Mouse (Mus musculus) R1 (cell line): ENCODE data around the gene Cth.

Experiments
- DNase-seq: peaks from one replicate; pipeline ENCODE4 v3.0.0-alpha.2; 2018; ENCODE audit warnings: low read depth, low spot score

Gene Cth

GRCm38 (mm10) chr3:157912155-157912554, 12.7 kb downstream of the Cth start:
- no peak for DNase-seq

DNA sequence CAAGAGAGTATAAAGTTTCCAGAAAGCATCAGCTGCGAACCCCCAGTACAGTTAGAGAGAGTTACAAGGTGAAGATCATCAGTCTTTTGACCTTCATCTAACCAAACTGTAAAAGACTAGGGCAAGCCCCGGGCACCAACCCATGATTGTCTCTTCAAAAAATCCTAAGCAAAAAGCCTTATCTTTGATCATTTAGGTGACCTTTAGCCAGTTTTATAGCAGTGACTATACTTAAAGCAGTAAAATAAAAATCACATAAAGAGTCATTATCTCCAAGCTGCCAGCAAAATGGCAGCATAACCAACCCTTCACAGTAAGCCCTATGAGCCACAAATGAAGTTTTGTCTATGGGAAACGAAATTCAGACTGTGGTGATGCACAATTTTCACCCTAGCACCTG, 14.6 kb downstream of the Cth start:
- DNase-seq = no peak

GRCm38 (mm10) chr3:157908166-157908565, 16.7 kb downstream of the Cth start:
- no peak for DNase-seq

GRCm38 (mm10) chr3:157901721-157902120, 23.2 kb downstream of the Cth start:
- no peak for DNase-seq

GRCm38 (mm10) chr3:157899986-157900385, 24.9 kb downstream of the Cth start:
- no peak for DNase-seq

DNA sequence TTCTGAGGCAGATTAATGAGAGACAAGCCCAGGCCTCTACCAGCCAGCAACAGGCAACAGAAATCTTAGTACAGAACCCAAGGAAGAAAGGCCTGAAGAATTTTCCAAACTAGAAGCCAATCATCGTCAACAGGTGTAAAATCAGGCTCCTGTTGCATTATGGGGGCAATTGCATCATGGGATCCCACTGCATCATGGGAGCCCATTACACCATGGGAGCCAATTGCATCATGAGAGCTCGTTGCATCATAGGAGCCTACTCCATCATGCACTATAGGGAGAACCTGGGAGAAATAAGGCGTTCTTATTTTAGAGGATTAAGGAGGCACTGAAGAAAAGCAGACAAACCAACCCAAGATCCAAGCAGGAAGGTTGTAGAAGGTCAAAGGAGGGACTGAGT, 27.2 kb downstream of the Cth start:
- no peak for DNase-seq

DNA sequence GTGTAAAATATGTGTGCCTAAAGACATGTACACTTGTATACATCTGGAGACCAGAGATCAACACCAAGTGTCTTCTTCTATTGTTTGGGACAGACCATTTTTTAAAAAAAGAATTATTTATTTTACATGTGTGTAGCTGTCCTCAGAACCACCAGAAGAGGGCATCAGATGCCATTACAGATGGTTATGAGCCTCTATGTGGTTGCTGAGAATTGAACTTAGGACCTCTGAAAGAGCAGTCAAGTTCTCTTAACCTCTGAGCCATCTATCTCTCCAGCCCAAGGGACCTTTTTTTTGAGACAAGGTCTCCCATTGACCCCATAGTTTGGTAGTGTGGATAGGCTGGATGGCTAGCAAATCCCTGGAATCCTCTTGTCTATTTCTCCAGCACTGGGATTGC, 33.1 kb downstream of the Cth start:
- DNase-seq = peak; percentile 42

DNA sequence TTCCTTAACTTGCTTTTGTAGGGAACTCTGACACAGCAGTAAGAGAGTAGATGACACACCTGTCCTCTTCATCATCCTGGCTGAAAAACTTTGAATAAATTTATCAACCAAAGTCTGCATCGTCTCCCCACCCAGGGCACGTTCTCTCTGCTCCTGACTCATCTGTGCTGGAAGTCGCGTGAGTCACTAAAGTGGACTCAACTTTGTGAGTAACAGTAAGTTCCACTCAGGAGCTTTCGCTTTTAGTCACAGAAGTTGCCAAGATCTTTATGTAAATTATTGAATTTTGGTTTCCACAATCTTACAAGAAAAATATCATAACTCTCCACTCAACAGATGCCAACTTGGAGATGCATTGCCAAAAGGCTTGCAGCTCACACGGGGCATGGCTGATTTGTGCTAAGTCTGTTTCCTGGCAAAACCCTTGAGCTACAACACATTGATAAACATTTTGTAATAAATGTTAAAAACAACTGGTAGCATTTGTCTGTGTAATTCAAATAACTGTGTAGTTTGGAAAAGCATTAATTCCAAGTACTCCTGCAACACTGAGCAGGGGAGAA, 40.7 kb downstream of the Cth start:
- DNase-seq = no peak

DNA sequence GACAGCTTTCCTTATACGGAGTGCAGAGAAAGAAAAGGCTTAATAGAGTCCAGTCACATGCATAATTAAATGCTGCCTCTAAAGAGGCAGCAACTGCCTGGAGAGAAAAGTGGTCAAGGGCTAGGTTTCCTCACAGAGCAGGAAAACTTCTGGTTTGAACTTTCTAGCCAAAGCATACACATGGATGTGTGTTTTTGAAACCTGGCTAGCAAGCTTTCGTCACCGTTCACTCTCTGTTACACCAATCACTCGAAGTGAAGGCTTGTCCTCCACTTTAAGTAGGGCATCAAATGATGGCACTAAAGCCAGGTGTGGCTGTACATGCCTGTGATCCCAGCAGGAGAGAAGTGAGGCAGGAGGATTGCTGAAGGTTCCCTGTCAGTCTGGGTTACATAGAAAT, 41.8 kb downstream of the Cth start:
- no peak for DNase-seq

DNA sequence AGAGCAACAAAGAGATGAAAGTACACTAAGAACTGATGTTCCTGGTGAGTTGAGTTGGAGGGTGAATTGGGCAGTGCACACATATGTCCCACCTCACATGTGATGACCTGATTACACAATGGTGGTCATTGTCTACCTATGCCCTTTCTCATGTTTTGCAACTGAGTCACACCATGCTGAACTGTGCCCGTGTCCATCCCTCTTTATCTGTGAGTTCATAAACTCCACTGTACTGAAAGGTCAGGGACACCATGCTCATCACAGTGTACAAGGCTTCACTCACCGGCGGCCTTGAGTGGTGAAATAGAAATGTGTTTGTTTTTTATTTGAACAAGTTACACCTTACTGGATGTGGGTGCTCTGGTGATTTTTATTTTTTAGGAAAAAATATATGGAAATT, 42.9 kb downstream of the Cth start:
- no peak for DNase-seq

DNA sequence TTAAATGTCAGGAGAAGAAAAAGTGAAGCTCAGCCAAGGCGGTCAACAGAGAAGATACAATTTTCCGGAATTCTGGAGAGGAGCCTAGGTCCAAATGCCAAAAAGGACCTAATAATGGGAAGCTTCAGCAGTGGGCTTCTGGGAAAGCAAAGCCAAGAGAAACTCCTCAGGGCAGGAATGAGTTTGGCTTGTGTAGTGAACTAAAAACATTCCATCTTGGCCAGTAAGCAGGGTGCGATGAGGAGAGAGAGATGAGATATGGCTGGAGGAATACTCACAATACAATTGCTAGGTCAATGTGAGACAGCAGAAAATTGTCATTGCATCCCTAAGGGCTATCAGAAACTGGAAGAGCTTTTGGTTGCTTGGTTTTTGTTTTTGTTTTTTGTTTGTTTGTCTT, 43.9 kb downstream of the Cth start:
- DNase-seq = no peak

- no peak for DNase-seq
Observed at GRCm38 (mm10) chr3:157877847-157878246, 47.0 kb downstream of the Cth start.

DNA sequence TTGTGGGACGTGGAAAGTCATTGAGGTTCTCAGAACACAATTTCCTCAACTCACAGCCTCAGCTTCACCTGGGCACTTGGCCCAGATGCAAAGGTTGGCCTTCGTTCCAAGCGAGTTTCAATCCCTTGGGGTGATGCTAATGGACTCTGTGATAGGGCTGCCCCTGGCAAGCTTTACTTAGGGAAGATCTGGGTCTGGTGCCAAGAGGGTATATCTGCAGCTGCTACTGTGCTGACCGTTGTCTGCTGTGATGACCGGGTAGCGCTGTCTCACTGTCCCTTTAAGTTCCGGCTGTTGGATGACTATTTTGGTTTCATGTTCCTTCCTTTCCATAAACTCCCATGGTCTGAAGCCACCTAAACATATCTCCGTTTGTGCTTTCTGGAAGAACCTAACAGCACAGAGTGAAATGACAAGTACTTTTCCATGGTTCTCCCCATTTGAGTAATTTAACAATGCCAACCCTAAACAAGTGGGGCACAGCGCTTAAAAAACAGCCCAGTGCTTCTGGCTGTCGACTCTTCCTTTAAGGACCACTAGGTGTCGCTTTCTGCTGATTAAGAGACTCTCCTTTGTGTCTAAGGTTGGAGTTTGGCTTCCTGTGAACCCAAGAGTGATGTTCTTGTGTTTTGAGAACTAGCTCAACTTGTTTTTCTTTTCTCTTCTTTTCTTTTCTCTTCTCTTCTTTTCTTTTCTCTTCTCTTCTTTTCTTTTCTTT, 48.3 kb downstream of the Cth start:
- DNase-seq = peak; percentile 74

DNA sequence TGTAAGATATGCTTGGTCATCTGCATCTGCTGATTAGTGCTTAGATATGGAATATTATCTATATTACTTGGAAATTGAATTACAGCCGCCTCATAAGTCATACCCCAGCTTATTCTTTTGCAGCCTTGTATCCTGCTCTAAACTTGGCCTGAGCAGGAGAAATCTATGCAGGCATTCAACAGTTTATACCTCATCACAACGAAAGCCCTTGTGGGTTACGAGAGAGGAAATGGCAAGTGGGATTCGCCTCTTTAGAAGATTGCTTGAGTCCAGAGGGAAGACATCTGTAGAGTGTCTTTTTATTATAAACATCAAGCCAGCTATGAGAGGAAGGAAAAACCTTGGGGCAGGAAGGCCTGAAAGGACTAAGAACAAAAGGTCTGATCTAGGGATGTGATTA, 52.0 kb downstream of the Cth start:
- DNase-seq = no peak

DNA sequence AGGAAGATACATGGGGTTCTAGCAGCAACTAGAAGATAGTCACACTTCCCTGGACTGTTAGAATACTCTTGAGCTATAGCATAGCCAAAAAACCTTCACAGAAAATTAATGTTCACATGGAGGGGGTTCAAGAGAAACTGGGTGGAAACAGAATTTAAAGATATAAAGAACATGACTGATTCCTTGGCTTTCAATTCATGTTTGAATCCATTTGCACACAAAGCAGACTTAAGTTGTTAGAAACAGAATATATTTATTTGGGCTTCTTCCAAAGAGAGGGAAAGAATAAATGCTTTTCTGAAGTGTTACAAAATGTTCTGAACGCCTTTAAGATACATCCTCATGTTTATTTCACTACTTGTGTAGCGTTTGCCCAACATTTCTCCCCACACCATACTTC, 57.0 kb downstream of the Cth start:
- no peak for DNase-seq

DNA sequence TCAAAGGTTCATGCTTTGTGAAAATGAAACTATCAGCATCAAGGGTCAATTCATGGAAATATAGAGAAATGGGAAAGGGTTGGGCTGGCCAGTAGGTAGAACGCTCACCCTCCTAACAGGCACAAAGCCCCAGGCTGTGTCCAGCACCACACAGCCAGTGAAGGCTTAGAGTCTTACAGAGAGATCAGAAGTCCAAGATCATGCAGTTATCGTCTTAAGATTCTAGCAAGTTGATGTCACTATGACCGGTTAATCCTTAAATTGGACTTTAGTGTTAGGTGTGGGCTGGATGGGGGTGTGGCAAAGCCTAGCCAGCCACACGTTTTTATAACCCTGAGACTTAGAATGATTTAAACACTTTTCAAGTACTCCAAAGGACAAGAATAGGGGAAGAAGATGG, 58.6 kb downstream of the Cth start:
- no peak for DNase-seq

DNA sequence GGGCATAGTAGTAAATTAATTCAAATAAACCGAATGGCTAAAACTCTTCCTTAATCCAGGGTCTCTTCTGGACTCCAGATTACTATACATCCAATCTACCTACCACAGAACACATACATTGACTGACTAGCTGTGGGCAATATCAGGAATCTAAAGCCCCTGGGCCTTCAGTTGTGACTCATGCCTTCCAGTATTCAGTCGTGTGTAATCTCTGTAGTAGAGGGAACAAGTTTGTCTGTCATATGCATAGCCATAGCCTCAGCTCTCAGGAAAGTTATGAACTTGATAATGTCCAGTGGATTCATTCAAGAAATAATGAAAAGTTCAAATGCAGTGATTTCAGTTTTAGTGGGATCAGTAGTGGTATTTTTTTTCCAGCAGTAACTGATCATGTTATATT, 59.0 kb downstream of the Cth start:
- no peak for DNase-seq

DNA sequence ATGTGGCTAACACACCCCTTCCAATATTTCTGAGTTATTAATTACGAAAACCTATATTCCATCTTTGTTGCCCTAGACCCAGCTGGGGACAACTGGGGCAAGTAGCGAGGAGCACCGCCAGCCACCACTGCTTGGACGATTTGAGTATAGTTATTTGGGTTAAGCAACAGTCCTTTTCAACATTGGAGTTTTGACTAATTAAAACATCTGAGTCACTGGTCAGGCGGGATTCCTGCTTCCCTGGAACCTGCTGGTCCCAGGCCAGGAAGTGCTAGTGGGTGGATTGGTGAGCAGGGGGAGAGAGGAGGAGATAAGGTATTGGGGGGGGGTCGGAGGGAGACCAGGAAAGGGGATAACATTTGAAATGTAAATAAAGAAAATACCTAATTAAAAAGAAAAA, 59.4 kb downstream of the Cth start:
- DNase-seq = no peak

DNA sequence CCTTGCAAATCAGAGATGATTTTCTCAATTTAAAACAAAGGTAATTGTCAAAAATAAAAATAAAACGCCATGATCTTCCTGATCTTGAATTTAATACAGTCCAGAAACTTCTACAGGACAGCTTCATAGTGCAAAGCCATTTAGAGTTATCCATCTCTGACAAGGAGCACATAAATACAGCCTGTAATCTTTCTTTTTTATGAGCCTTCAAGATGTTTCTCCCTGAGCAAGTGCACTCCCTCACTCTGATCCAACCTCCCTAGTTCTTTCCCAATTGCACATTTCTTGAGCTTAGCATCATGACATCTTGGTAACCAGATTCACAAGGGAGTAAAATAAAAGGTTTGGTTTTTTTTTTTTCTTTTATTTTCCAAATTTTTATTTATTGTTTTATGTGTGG, 72.1 kb downstream of the Cth start:
- DNase-seq = no peak

- peak; percentile 19 for DNase-seq
Observed at GRCm38 (mm10) chr3:157848503-157848902, 76.4 kb downstream of the Cth start.

- no peak for DNase-seq
Observed at GRCm38 (mm10) chr3:157847338-157848284, 77.3 kb downstream of the Cth start.
